Mouse (Mus musculus) layer of hippocampus, postnatal 14 days (tissue): ENCODE results near the gene Chchd1. TPM values are rescaled to one million over a fixed set of nuclear protein-coding genes. Genes with fewer than 3 reads are reported as not detected.

ENCODE experiments used
- DNase-seq, 2 experiments: peaks; one replicate each; pipeline ENCODE4 v3.0.0; 2021 to 2022; ENCODE audit warnings: low spot score in 2 of 2, mixed read lengths in 1 of 2
- long read RNA-seq, 2 experiments: library from polyadenylated mRNA; stranded (forward); transcript quantifications; one replicate each; pipeline ENCODE4 v2.0.0; 2021
- total RNA-seq, 2 experiments: library from RNA; stranded (reverse); gene quantifications; 2 replicates each; pipeline ENCODE4 v1.2.3; 2021

Chchd1 gene
- 10 to 100 TPM; 48.4 to 51.8 TPM for total RNA-seq
- long read RNA-seq, experiment 1, transcript Chchd1-201 (3 exons, 616 nt), result major isoform, 22 of 24 reads
- long read RNA-seq, experiment 1, partial matches to known transcripts, result 0 of 24 reads
- long read RNA-seq, experiment 1, other reads (novel, unspliced or antisense), result 2 of 24 reads
- long read RNA-seq, experiment 2, transcript Chchd1-201 (3 exons, 616 nt), result major isoform, 53 of 62 reads
- long read RNA-seq, experiment 2, partial matches to known transcripts, result 0 of 62 reads
- long read RNA-seq, experiment 2, other reads (novel, unspliced or antisense), result 4 of 62 reads

GRCm38 (mm10) chr14:20702741-20703381 is at the start of gene Chchd1:
Chchd1 (plus strand) TSS chr14:20703006.
- peak; percentile 90 to 93 for DNase-seq

DNA sequence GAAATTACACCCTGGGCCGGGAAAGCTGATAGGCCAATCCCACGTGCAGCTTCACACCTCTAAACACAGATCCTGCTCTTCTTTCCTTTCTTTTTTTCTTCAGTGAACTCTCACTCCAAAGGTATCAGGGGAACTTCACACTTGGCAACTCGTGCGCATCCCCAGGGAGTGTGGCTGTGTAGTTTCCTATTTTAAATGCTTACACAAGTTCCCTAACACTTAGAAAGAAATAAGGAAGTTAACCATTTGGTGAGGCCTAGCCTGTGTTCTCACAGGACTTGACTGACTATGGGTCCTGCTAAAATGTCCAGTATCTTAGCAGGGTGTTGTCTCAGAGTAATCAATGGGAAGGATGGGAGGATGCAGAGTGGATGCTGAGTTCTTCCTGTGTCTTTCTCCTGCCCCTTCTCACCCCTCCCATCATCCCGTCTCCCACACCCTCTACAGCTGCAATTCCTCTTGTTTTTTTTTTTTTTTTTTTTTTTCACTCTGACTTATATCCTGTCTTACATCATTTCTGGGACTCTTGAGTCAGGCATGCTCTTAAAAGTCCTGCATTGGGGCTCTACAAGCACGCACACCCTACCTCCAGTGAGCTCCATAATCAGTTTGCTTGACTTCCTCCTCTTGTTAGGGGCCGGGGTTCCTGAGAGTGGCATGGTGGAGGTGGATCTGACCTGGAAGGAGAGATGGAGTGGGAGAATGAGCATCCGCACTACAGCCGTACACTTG is 48.0 kb upstream of the Chchd1 start:
- no peak for DNase-seq

DNA sequence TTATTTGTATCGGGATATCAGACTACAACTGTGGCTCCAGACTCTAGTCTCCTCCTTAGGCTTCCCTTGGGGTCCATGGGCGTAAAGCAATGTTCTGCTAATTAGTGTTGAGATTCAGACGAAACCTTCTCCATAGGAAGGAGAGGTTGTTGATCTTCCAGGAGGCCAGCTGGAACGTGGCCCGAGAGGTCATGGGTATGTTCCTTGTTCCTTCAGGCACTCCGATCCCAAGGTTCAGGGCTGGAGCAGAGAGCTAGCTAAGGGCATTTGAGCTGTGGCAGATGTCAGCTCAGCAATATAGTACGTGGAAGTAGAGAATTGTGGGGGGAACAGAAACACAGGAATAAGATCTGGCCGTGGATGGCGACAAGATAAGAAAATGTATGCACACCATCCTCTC is 47.1 kb upstream of the Chchd1 start:
- no peak for DNase-seq

GRCm38 (mm10) chr14:20656361-20656760 is 46.4 kb upstream of the Chchd1 start, which contains the start of gene Myoz1:
Myoz1 (minus strand) TSS chr14:20656540.
- DNase-seq, result no peak

GRCm38 (mm10) chr14:20658326-20658725 is 44.5 kb upstream of the Chchd1 start:
- peak in 1 of 2 experiments; percentile 66 for DNase-seq

GRCm38 (mm10) chr14:20658902-20659301 is 43.9 kb upstream of the Chchd1 start:
- DNase-seq, result no peak

DNA sequence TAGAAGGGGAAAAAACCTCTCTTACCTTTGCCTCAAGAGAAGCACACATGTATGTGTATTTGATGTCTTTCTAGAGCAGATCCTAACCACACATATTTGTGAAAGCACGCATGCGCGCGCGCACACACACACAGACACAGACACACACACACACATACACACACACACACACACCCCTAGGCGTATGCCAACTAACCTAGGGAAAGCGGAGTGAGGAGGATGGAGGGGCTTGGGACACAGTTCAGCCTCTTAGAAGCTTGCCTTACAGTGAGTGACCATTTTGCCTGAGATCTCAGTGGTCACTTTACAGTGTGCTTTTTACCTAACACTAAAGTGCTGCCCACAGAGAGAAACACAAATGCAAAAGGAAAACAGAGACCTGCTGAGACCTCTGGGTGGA is 43.1 kb upstream of the Chchd1 start:
- no peak for DNase-seq

GRCm38 (mm10) chr14:20660827-20661660 is 41.8 kb upstream of the Chchd1 start:
- DNase-seq, result peak; percentile 93 to 97

DNA sequence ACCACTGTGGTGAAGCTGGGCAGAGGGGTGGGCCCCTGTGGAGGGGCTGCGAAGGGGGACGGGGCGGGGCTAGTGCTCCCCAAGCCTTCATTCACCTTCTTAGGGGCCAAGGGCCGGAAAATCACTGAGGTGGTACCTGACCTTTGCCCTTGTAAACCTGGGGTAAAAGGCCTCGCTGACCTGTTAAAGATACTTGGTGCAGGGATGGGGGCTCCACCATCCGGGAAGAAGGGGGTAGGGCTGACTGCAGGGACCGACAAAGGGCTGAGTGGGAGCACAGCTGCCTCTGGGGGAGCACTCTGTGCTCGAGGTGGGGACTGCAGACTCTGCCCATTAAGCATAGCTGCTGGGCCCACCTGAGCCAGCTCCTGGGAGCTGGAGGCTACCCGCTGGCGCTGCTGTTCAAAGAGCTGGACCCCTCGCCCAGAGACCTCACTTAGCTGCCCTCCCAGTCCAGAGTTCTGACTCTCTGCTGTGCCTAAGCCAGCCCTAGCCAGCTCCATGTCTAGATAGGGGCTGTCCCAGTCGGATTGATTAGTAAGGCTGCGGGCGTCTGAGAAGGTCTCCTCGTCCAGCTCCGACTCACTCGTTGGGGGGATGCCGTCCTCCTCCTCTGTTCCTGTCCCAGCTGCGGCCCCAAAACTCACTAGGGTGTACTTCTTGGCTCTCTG is 41.0 kb upstream of the Chchd1 start:
- DNase-seq, result peak in 1 of 2 experiments; percentile 45

DNA sequence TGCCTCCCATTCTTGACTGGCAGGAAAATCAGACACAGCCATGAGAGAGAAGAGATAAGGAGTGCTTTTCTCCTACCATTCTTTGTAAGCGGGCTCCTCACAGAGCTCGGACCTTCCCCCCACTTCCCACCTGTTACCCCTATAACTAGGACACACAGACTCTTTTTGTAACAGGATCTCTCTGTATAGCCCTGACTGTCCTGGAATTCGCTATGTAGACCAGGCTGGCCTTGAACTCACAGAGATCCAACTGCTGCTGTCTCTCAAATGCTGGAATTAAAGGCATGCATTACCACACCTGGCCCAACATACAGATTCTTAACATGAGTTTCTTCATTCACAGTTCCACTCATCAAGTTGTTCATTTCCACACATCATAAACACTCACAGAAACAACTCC is 40.1 kb upstream of the Chchd1 start:
- no peak for DNase-seq

DNA sequence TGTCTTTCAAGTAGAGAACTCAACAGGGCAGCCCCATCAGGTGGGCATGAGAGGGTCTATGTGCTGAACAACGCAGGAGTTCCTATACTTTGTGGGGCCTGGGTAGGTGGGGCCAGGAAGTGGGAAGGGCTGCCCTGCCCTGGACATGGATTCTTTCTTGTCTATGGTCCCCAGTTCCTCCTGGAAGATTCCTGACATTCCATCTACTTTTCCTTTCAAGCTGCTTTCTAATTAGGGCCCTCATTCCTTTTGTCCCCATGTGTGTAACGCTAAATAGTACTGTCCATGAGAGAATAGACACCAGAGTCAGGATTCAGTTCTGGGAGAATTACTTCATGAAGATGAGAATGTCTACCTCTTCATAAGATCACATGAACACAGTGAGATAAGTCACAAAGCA is 39.2 kb upstream of the Chchd1 start:
- DNase-seq, result no peak

- DNase-seq, result no peak
Measured at GRCm38 (mm10) chr14:20664436-20664835, 38.4 kb upstream of the Chchd1 start.

DNA sequence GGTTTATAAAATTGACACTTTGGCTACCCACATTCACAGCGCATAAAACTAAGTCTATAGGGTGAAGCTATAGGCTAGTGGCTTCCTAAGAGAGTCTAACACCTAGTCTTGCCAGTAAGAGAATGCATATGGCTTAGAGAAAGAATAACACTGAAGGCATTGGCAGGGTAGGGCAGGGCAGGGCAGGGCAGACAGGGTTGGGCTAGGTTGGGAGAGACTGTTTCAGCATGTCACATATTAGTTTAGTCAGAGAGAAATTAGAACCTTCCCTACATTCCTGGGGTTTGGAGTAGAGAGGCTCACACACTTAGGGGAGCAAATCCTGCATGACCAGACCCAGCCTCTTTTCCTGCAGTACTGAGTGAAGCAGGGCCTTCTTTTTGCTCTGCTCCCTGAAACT is 35.3 kb upstream of the Chchd1 start:
- DNase-seq, result no peak

DNA sequence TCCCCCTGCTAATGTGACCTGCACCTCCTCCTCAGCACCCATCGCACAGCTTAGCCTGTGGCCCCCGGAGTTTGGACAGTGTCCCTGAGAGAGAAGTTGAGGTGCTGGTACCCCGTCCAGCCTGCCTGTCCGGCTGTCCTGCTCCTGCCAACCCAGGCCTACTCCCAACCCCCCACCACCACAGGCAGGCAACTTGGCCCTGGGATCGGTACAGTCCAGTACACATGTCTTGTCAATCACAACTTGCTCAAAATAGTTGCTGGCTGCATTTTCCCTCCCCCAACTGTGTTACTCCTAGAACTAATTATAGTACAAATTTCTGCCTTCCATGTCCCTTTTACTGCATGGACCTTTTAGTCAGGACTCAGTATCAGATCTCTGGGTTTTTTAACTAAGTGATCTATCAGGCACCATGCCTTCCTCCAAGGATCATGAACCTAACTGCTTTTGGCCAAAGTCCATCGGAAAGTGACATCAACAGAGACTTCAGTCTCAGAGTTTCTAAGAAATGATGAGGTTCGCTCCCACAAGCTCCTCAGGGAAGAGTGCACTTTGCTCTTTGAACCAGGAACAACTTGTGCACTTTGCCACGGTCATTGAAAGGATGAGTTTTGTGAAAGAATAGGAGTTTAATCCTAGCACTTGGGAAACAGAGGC is 34.5 kb upstream of the Chchd1 start, which contains the start of gene Synpo2l:
TSS of gene Synpo2l (minus strand) at position 201 of the 657 bp plus-strand sequence.
- DNase-seq, result no peak

GRCm38 (mm10) chr14:20672990-20673389 is 29.8 kb upstream of the Chchd1 start:
- no peak for DNase-seq

DNA sequence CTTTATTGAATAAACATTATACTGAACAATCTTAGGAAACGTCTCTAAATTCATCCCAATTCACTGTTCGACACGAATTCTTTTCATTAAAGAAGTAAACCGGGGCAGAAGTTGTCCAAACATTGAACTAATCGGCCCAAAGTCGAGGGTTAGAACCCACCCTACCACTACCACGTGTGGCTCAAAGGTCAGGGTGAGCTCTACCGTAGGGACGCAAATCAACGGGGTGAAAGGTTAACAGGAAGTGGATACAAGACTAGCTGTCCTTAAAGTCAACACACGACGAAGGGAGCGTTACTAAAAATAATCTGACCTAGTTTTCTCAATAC is 29.1 kb upstream of the Chchd1 start:
- peak in 1 of 2 experiments; percentile 18 for DNase-seq

DNA sequence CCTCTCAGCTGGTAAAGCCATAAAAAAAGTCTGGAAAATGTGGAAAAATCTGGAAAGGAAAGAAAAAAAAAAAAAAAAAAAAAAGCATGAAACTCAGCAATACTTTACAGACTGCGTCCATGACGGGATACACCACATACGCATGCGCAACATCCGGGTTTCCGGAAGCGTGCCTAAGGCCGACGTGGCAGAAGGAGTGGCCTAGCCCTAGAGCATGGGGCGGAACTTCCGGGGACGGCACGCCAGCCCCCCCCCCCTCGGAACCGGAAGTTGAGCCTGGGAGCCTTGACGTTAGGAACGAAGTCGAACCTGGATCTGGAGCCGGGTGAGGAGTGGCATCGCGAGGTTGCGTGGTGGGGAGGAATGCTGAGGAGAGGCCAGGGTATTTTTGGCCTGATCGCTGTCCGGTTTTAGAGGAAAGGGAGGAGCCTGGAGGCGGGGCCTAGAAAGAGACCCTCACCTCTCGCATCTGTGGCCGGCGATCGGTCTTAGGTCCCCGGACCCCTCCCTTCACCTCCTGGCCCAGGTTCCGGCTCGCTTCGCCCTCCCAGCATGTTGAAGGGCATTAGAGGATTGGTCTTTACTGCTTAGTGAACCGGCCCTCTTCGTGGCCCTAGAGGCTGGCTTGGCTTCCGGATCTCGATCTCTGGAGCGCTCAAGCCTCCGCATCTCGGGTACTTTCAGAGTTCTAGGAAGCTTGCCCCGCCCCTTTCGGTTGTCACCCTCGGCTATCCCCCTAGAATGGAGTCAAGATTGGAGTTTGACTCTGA is 28.6 kb upstream of the Chchd1 start, which contains the start of gene Sec24c:
TSS of gene Sec24c (plus strand) at position 245 of the 770 bp plus-strand sequence.
- peak; percentile 95 to 98 for DNase-seq

DNA sequence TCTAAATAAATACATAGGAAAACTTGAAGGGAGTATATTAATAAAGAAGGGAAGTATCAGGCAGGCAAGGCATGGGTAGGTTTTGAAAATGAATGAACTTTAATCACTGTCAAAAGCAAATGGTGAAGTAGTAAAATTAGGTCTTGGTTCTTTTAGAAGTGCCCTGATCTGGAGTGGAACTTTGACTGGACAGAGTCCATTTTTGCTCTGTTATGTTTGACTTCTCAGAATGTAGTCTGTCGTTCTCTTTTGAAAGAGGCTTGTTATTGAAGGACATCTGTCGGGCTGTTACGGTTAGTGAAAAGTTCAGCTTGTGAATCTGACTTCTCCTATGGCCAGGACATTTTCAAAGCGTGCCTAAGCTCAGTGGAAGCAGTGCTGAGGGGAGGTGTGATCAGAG is 24.9 kb upstream of the Chchd1 start:
- DNase-seq, result no peak

GRCm38 (mm10) chr14:20681742-20682141 is 21.1 kb upstream of the Chchd1 start:
- DNase-seq, result no peak
